Mouse (Mus musculus) liver, embryonic 14.5 days (tissue): ENCODE measurements around the gene AA986860. TPM values are rescaled to one million over a fixed set of nuclear protein-coding genes. Genes with fewer than 3 reads are reported as not detected.

Experiments
- ATAC-seq: fragments of 200-750 bp; cut with Nextera tagmentation; 2 replicates; pipeline ENCODE4 v1.8.0; 2017; ENCODE audit warnings: moderate number of reproducible peaks, mild to moderate bottlenecking, moderate library complexity; ENCODE audit not compliant: insufficient read depth
- DNase-seq, 3 experiments: peaks; one replicate each; pipeline ENCODE4 v3.0.0-alpha.2; 2012 to 2013; ENCODE audit warnings: low read depth in 3 of 3, low spot score in 3 of 3
- H3K27ac ChIP-seq: fragments of 300-500 bp; sonication (generic); 2 replicates; pipeline ENCODE4 v1.5.1; 2014; ENCODE audit warnings: moderate library complexity, mild to moderate bottlenecking, control low read depth, inconsistent platforms
- H3K27me3 ChIP-seq: fragments of 300-500 bp; sonication (generic); 2 replicates; pipeline ENCODE4 v1.6.1; 2014; ENCODE audit warnings: mild to moderate bottlenecking, low read length, moderate library complexity; ENCODE audit not compliant: control insufficient read depth, insufficient read depth
- H3K36me3 ChIP-seq: fragments of 300-500 bp; sonication (generic); replicated peaks from 2 replicates; pipeline ENCODE4 v1.6.1; 2014; ENCODE audit warnings: low read depth; ENCODE audit not compliant: control insufficient read depth, insufficient read depth
- H3K4me1 ChIP-seq, 2 experiments: fragments of 200-500 bp in 1 of 2; fragments of 300-500 bp in 1 of 2; sonication (generic) in 1 of 2; replicated peaks; 2 replicates each; pipeline ENCODE4 v1.6.1; 2012 to 2014; ENCODE audit warnings: antibody characterized with exemption in 1 of 2, inconsistent platforms in 1 of 2, low read length in 1 of 2; ENCODE audit not compliant: control insufficient read depth in 2 of 2, insufficient read depth in 2 of 2
- H3K4me2 ChIP-seq: fragments of 300-500 bp; sonication (generic); 2 replicates; pipeline ENCODE4 v1.6.1; 2014; ENCODE audit warnings: low read depth, mild to moderate bottlenecking, control low read depth, moderate library complexity
- H3K4me3 ChIP-seq, 2 experiments: fragments of 200-500 bp in 1 of 2; fragments of 300-500 bp in 1 of 2; sonication (generic) in 1 of 2; 2 replicates each; pipeline ENCODE4 v1.5.1; 2012 to 2014; ENCODE audit warnings: low read depth in 2 of 2, low read length in 2 of 2, mild to moderate bottlenecking in 2 of 2, control low read depth in 1 of 2, inconsistent platforms in 1 of 2, moderate library complexity in 1 of 2; ENCODE audit not compliant: insufficient read depth in 1 of 2
- H3K9ac ChIP-seq: fragments of 300-500 bp; sonication (generic); replicated peaks from 2 replicates; pipeline ENCODE4 v1.6.1; 2014; ENCODE audit warnings: mild to moderate bottlenecking, control low read depth, moderate library complexity
- H3K9me3 ChIP-seq: fragments of 300-500 bp; sonication (generic); 2 replicates; pipeline ENCODE4 v1.6.1; 2016; ENCODE audit warnings: low read length, mixed read lengths; ENCODE audit not compliant: control insufficient read depth
- CTCF ChIP-seq: IDR thresholded peaks from 2 replicates; pipeline ENCODE4 v1.5.1; 2016; ENCODE audit warnings: antibody characterized with exemption, low read depth, control low read depth
- EP300 ChIP-seq: IDR thresholded peaks from 2 replicates; pipeline ENCODE4 v1.6.1; 2016; ENCODE audit warnings: antibody characterized with exemption, low read depth
- WGBS: fragments of 180-500 bp; shearing (Covaris S2); extraction: QIAGEN DNeasy Blood & Tissue Kit; methylation state at CpG from one replicate; pipeline ENCODE4 v1.1.7; 2014; ENCODE audit not compliant: insufficient replicate concordance; 5-methylcytosine and 5-hydroxymethylcytosine counted together
- polyA plus RNA-seq, 2 experiments: library from polyadenylated mRNA; depleted of rRNA in 1 of 2; stranded (reverse) in 1 of 2; unstranded in 1 of 2; fragments of >200 nt; fragmentation: Nextera tagmentation in 1 of 2; extraction: Ambion mirVana in 1 of 2; gene quantifications; 2 replicates each; pipeline versions ENCODE4 v1.2.1 to v1.2.3; 2012 to 2014

AA986860 gene
- polyA plus RNA-seq, 2 experiments = 3.7 to 5.3 TPM

GRCm38 (mm10) chr1:130744961-130745360 lies 13.2 kb downstream of the AA986860 start:
- Histone ChIP-seq H3K4me1 (peaks cover 63 to 68% of the 10 kb centered on the region in 2 experiments), H3K27me3 (no peaks in the 10 kb centered on the region), H3K4me2 (peak overlapping the region; percentile 39; the same call in 1 of the 2 replicates), H3K36me3 (peaks cover 19% of the 10 kb centered on the region), H3K27ac (peak overlapping the region; percentile 99), H3K9me3 (no peaks in the 10 kb centered on the region), H3K9ac (no peak overlapping the region; the same call in 1 of the 2 replicates), H3K4me3 (no peak overlapping the region)
- ATAC-seq (no peak), DNase-seq (no peak)
- TF ChIP-seq EP300 = no peak
- TF ChIP-seq CTCF = no peak
- WGBS = 78% methylated on average over 5 of the region's 5 CpGs

DNA sequence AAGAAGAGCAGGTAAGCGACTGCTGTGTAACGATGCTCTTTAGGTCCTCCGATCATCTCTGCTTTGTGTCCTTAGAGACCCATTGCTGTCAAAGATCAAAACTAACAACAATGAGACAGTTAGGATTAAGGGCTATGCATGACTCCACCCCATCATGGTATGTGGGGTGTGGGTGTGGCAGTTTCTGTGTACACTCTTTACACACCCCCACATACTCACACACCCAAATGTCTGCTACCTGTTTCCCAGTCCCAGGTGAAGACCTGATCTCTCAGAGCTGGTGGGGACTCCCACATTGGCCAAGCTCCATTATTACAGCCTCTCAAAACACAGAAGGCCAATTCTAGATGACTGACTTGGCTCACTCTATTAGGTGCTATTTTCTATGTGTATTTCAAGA lies 13.8 kb downstream of the AA986860 start:
- ATAC-seq (no peak), DNase-seq (no peak)
- Histone ChIP-seq H3K4me3 (no peak overlapping the region), H3K36me3 (peaks cover 19% of the 10 kb centered on the region), H3K27ac (peak overlapping the region; percentile 99), H3K27me3 (no peaks in the 10 kb centered on the region), H3K9me3 (no peaks in the 10 kb centered on the region), H3K4me2 (peak overlapping the region; percentile 24), H3K9ac (no peak overlapping the region), H3K4me1 (peaks cover 60 to 62% of the 10 kb centered on the region in 2 experiments)
- no peak for TF ChIP-seq EP300
- no peak for TF ChIP-seq CTCF
- WGBS = 82% methylated on average over 3 of the region's 3 CpGs

- H3K4me2 ChIP-seq = no peak overlapping the region
- no peaks in the 10 kb centered on the region for H3K9me3 ChIP-seq
- 17% methylated on average over 3 of the region's 3 CpGs for WGBS
- DNase-seq (no peak), ATAC-seq (peak; percentile 19; the same call in 1 of the 2 replicates)
- TF ChIP-seq CTCF (no peak), EP300 (0 out of 2 replicates have a peak, but pooled peaks have one; percentile 26)
- H3K36me3 ChIP-seq = peaks cover 19% of the 10 kb centered on the region
- no peak overlapping the region for H3K9ac ChIP-seq
- peaks cover 56% of the 10 kb centered on the region in 2 experiments for H3K4me1 ChIP-seq
- H3K27me3 ChIP-seq = no peaks in the 10 kb centered on the region
- H3K4me3 ChIP-seq = no peak overlapping the region
- peak overlapping the region; percentile 29 for H3K27ac ChIP-seq
Measured at GRCm38 (mm10) chr1:130746819-130747218, 15.0 kb downstream of the AA986860 start.

DNA sequence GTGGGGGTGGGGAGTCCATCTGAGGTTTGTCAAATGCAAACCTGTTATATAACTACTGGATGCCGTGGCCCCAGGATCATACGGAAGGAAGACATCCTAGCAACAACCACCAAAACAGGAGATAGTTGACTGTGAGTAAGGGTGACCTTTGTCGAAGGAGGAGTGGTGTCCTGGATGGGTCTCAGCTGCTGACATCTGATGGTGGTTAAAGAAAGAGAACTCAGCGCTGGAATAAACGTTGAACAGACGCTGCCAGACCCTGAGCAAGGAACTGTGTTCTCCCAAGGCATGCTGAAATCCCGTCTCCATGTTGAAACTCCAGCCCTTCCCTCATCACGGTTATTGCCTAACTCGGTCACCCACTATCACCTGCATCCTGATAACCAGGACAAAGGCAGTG lies 27.9 kb downstream of the AA986860 start:
- no peak overlapping the region for H3K27ac ChIP-seq
- ATAC-seq = no peak
- TF ChIP-seq CTCF = no peak
- no peak for TF ChIP-seq EP300
- H3K36me3 ChIP-seq = no peaks in the 10 kb centered on the region
- peaks cover 12 to 13% of the 10 kb centered on the region in 2 experiments for H3K4me1 ChIP-seq
- H3K9ac ChIP-seq = no peak overlapping the region
- H3K4me2 ChIP-seq = no peak overlapping the region
- no peak for DNase-seq
- H3K9me3 ChIP-seq = no peaks in the 10 kb centered on the region
- H3K4me3 ChIP-seq = no peak overlapping the region
- 54% methylated on average over 9 of the region's 9 CpGs for WGBS
- H3K27me3 ChIP-seq = no peaks in the 10 kb centered on the region

- no peaks in the 10 kb centered on the region for H3K36me3 ChIP-seq
- no peak for TF ChIP-seq EP300
- H3K27me3 ChIP-seq = no peaks in the 10 kb centered on the region
- H3K9ac ChIP-seq = no peak overlapping the region
- H3K27ac ChIP-seq = no peak overlapping the region
- H3K9me3 ChIP-seq = no peaks in the 10 kb centered on the region
- DNase-seq (no peak), ATAC-seq (no peak)
- 56% methylated on average over 1 of the region's 1 CpGs for WGBS
- H3K4me2 ChIP-seq = no peak overlapping the region
- H3K4me3 ChIP-seq = no peak overlapping the region
- H3K4me1 ChIP-seq = peaks cover 13% of the 10 kb centered on the region in 2 experiments
Measured at GRCm38 (mm10) chr1:130761597-130761996, 29.8 kb downstream of the AA986860 start.
